Mouse (Mus musculus): Measurements from ENCODE around the gene Ldha.
"Not testable (repeated sequence)": the region's sequence is repeated elsewhere in the genome, so short reads cannot be mapped to it uniquely, and the experiment has no call there.

Ldha gene

DNA sequence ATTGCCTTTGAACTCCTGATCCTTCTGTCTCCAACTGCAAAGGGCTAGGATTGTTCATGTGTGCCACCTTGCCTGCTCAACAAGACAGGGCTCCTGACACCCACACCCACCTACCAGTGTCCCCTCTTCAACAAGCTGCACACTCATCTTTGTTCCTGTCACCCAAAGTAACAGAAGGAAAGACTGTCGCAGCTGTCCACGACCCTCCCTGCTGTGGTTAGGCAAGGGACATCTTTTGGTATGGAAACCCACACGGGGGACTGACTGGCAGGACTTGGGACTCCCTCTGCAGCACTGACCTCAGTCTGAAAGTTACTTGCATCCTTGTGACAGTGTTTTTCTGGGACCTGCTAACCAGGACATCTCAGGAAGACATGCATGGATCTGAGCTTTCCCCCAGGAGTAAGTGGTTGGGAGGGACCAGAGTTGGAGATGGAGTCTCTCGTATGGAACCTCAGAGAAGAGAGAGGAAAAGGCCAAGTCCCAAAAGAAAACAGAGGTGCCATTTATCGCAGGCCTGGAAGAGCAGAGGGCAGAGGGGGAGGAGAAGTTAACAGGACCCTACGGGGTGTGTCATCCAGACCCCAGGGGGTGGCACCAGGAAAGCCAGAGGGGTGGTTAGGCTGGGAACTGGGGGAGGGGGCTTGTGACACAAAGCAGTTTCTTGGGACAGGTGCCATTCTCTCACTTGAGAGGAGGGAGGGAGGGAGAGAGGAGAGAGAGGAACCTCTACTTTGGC lies at the start of gene Ldha:
Gene Ldha, plus strand, starts transcription at position 689 of the 739 bp plus-strand sequence.
- no peak for DNase-seq (ENCODE audit: low read depth, low spot score)

DNA sequence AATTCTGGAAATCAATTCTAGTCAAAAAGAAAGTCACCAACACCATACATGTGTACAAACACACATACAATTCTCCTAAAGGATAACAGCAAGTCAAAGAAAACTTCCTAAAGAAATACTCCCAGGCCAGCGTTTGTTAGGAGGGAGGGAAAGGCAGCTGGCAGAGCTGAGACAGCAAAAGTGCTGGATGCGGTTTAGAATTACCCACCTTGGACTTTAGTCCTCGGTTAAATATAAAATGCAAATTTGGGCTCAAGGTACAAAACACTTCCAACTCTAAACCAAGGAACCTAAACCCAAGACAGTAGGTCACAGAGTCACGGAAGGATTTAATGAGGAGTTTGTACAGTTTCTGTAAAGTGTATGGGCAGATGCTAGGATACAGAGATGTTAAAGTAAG lies 47.4 kb upstream of the Ldha start:
- no peak for DNase-seq (ENCODE audit: low read depth, low spot score)

DNA sequence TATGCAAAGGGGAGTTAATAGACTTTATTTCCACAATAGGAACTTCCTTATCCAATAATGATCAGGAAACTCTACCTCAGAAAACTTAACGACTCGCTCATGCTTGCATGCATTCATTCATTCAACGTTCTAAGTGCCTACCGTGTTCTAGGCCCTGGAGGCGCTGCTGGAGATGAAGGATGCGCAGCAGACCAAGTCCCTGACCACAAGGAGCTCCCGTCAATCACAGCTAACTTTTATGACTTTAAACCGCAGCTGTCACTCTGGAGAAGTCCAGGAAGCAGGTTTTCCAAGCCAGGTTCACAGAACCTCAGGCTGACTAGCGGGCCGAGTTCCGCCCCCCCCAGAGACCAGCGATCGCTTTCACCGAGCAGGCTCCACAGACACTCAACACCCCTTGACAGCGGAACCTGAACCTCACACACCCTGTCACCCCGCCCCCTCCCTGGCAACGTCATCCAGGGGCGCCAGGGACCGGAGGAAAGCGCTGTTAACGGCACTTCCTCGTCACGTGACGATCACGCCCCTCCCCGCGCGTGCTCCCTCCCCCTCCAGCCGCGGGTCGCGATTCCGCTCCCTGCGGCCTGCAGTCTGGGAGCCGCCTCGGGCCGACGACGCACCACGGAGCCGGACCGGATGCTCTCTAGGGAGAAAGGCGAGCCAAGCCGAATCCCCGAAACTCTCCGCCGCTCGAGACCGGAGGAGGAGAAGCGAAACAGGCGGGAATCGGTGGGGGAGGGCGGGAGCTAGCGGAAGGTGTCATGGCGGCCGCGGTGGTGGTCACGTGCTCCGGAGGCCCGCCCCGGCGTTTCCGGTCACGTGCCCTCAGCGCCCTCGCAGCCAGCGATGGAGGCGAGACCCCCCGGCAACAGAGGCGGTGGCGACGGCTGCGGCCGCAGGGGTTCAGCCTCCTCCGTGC lies 45.7 kb upstream of the Ldha start, which contains the start of the genes Hps5 and Gtf2h1:
Gene Hps5, minus strand, starts transcription at position 778 of the 919 bp plus-strand sequence.
Gene Gtf2h1, plus strand, starts transcription at position 817 of the 919 bp plus-strand sequence.
- peak; percentile 92 for DNase-seq (ENCODE audit: low read depth, low spot score)

DNA sequence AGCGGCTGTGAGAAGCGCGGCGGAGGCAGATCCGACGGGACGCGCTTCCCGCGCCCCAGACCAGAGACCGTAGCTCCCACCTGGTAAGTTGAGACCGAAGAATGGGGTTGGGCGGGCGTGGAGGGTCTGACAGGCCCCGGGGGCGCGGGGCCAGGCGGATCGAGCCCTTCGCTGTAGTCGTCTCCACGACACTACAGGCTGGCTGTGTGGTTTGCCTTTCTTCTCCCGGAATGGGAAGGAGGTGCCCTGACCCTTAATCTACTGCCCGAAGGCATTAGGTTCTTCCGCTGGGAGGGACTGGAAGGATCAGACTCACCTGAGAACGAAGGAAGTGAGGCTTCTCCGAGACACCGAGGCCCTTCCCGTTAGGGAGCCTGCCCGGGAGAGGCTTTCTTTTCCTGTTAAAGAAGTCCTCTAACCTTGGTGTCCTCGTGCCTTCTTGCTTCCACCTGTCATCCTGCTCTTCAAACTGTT lies 45.0 kb upstream of the Ldha start:
- DNase-seq (ENCODE audit: low read depth, low spot score): no peak

DNA sequence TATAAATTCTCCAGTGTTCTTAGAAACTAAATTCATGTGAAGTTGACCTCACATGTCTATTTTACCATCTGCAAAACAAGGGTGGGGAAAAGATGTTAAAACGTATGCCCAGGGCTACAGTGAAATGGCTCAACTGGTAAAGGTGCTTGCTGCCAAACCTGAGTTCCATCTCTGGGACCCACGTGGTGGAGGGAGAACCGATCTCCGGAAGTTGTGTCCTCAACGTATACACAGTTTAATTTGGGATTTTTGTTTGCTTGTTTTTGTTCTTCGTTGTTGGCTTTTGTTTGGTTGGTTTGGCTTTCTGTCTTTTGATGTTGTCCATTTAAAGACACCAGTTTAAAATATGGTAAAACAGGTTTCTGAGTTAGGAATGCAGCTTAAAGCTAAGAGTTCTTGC lies 44.5 kb upstream of the Ldha start:
- no peak for DNase-seq (ENCODE audit: low read depth, low spot score)

DNA sequence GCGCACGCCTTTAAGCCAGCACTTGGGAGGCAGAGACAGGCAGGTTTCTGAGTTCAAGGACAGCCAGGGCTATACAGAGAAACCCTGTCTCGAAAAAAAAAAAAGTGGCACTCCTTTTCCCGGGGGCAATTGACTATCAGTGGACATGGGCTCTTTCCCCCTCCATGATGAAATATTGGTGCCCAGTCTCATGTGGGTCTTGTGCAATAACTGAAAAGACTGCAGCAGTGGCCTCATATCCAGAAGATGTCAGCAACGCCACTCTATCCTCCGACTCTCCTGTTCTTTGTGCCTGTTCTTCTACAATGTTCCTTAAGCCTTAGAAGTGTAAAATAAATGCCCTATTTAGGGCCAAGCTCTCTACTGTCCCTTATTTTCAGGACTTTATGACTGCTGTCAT lies 30.9 kb upstream of the Ldha start:
- DNase-seq (ENCODE audit: low read depth, low spot score): no peak

DNA sequence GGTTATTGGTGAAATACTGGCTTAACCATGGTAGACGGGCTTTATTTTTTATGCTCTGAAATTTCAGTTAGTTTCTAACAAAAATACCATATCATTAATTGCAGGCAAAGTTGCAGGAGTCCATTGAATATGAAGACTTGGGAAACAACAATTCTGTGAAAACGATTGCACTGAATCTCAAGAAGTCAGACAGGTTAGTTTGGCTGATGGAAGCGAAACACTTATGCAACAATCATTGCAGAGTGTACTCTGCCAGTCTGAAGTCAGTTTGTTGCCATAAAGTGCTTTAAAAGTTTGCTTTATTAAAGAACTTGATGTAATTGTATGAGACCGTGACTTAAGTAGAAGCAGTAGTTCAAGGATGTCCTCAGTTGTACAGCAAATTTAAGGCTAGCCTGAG lies 27.3 kb upstream of the Ldha start:
- no peak for DNase-seq (ENCODE audit: low read depth, low spot score)

DNA sequence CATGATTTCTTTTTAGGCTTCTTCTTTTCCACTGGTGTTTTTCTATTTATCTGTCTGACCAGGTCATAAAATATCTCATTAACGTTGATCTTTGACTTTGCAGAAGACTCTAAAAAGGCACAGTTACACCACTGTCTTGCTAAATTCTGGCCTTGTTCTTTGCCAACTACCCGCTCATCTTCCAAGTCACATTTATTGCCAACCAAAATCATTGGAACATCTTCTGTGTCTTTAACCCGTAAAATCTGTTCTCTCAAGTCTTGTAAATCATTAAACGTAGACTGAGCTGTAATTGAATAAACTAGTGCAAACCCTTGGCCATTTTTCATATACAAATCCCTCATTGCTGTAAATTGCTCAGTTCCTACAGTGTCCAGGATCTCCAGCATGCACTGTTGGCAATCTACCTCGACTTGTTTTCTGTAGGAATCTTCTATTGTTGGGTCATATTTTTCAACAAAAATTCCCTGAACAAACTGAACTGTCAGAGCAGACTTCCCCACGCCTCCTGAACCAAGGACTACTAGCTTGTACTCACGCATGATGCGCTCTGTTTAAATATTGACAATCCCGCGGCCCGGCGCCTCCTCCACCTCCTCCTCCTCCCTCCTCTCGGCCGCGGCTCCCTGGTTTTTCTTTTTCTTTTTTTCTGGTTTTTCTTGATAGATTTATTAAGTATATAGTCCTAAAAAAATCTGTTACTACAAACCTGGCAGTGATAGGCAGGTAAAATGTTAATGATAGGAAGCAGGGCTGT lies 20.2 kb upstream of the Ldha start:
- not testable (repeated sequence) for DNase-seq (ENCODE audit: low read depth, low spot score)

DNA sequence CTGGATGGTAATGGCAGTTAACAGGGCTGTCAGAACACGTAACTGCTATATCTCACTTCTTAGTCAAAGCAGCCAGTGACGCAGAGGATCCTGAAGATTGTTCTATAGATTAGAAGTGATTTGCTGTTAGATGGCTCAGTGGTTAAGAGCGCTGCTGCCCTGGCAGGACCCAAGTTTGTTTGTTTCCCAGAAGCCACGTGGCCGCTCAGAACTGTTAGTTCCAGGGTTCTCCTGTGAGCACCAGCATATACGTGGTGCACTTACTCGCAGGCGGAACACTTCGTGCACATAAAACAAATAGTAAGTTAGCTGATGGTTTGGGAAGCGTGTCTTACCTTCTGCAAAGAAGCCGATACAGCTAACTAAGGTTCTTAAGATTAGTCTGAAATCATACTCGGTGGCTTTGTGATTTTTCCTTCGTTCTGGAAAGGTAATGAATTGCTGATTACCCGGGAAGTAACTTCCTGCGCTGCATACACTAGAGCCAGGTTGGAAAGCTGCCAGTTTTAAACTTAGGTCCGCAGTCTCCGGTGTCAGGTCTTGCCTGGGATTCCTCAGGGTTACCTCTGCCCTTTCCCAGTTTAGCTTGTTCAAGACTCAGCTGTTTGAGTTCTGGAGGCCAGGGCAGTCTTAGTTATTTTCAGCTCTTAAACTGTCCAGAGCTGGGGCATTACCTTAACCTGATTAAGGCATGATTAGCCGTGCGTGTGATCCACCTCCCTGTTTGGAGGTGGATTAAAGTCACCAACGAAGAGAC lies 14.1 kb upstream of the Ldha start:
- DNase-seq (ENCODE audit: low read depth, low spot score): no peak

DNA sequence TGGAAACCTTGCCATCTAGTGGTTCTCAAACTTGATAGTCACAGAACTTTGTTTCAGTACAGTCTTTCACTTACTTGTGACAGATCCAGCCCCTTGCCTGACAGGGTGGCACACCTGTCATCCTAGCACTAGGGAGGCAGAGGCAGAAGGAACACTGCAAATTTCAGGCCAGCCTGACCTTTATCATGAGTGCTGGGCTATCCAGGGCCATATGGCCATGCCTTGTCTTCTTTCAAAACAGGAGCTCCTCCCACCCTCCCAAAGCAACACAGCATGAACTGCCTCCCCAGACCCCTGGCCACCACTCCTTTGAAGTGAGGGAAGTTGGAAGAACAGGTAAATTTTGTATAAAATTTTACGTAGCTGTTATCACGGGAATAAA lies 13.5 kb upstream of the Ldha start:
- DNase-seq (ENCODE audit: low read depth, low spot score): no peak

DNA sequence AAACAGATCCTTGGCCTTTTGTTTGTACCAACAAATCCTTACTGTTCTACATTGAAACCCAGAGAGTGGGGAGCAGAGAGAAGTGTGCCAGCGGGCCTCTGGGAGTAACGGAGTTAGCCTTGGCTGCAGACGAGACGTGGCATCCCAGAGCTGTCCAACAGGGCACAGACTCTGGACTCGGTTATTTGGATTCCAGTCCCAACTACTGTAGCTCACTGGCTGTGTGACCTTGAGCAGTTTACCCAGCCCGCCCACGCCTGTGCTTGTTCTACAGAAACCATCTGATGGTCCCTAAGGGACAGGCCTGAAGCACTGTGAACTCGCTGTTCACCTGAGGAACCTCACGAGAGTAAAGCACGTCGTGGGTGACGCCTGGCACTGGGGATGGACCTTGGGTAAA lies 11.4 kb upstream of the Ldha start:
- DNase-seq (ENCODE audit: low read depth, low spot score): no peak

DNA sequence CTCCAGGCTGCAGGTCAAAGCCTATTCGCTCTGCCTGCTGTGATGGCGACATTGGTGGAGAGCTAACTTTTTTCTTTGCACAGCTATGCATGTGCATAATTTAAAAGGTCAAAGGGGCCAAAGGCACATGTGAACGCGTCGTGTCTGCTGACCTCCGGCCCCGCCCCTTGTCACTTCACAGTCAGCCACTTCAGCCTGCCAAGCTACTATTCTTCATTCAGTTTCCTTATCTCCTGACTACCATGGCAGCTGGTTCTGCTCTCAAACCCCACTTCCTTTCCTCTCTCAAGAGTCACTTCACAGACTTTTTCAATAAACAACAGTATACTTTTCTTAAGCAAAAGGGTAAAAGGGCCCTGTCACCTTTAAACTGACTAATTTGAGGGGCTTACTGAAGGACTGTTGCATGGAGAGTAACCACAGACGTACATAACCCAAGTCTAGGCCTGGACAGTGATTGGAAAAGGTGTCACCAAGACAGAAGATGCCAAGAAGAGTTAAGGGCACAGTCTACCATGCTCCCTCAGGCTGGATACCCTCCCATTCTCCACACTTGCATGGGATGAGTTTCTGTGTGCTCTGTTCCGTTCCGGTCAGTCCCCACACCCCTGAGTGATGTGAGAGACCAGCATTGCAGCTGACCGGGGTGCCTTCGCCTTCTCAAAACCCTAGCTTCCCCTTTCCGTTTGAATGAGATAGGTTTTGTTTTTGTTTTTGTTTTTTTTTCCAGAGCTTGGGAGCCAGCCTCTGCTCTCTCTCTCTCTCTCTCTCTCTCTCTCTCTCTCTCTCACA lies 10.3 kb upstream of the Ldha start:
- DNase-seq (ENCODE audit: low read depth, low spot score): no peak

DNA sequence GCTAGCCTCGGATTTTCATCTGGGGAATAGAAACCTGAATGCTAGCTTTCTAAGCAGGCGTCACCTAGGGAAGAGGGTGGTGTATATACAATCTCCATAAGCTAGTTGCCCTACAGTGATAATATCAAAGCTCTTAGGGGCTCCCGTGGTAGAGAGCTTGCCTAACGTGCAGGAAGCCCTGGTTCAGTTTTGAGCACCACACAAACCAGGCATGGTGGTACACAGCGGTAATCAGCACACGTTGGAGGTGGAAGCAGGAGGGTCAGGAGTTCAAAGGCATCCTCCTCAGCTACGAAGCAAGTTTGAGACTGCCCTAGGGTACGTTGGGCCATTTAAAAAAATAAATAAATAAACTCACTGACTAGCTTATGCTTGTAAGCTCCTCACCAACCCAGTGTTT lies 9.6 kb upstream of the Ldha start:
- DNase-seq (ENCODE audit: low read depth, low spot score): no peak

DNA sequence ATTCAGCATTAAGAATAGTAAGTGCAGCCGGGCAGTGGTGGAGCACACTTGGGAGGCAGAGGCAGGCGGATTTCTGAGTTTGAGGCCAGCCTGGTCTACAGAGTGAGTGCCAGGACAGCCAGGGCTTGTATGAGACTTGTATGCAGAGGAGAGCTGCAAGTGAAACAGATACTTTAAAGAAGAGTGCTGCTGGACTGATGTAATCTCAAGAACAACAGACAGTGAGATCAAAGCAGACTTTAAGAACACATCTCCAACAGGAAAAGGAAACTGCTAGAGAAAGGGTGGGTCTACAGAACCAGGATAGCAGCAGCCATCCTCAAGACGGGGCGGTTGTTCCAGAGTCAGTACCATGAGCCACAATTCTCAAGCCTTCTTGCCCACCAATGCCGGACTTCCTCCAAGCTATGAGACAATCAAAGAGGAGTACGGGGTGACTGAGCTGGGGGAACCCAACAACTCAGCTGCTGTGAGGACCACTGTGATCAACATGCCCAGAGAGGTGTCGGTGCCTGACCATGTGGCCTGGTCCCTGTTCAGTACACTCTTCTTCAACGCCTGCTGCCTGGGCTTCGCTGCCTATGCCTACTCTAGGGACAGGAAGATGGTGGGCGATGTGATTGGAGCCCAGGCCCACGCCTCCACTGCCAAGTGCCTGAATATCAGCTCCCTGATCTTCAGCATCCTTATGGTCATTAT lies 9.0 kb upstream of the Ldha start:
- not testable (repeated sequence) for DNase-seq (ENCODE audit: low read depth, low spot score)

DNA sequence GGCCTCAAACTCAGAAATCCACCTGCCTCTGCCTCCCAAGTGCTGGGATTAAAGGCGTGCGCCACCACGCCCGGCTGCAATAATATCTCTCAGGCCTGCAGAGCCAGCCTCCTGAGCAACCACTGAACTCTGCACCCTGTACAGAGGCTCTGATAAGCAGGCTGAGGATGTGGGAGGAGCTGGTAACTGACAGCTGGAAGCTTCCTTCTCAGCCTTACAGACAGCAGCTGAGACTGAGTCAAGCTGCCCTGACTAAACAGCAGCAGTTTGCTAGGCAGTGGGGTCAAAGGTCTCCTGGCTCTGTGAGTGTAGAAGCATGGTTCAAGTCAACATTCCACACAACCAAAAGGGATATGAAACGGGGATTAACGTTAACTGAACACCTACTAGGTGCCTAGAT lies 8.0 kb upstream of the Ldha start:
- no peak for DNase-seq (ENCODE audit: low read depth, low spot score)

DNA sequence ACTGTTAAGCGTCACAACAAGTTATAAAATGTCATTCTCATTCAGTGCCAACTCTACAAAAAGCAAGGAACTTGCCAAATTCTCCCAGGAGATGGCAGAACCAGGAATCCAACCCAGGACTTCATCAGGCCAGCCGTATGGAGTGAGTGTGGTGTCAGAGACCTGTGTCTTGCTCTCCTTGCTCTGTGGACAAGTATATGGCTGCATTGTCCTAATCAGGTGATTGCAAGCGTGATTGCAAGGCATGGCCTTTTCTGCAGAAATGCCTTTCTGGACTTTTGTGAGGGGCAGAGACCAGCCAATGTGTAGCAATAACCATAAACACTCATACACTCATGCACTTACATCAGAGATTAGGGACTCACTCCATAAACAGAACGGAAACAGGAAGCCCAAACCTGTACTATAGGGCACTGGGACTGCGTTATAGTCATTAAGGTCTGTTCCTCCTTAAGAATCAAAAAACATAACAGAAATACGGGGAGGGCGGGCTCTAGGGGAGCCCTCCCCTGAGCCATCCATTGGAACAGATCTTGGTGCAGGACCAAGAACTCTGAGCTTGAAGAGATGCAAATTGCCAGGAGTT lies 7.5 kb upstream of the Ldha start:
- DNase-seq (ENCODE audit: low read depth, low spot score): no peak

DNA sequence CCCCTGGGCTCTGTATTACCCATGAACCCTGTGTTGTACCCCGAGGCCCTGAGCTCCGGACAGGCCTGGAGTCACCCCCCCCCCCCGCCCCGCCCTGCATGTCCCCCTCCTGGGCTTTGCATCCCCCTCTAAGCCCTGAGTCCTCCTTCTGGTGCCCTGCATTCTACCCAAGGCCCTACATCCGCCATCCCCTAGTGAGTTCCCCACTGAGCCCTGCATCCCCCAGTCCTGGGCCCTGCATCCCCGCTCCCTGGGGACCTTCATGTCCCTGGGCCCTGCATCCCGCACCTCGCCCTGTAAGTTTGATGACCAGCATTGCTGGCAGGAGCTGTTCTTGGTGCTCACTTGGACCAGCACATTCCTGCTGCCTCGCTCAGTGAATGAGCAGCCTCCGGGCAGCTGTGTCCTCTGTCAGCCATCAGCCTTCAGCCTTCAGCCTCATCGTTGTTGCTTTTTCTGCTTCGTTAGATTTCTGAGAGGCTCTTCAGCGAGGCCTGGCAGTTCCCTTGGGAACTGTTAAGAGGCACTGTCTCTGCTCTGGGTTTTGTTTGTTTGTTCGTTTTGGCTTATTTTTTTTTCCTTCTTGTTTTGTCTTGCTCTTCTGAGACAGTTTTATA lies 6.2 kb upstream of the Ldha start:
- no peak for DNase-seq (ENCODE audit: low read depth, low spot score)

DNA sequence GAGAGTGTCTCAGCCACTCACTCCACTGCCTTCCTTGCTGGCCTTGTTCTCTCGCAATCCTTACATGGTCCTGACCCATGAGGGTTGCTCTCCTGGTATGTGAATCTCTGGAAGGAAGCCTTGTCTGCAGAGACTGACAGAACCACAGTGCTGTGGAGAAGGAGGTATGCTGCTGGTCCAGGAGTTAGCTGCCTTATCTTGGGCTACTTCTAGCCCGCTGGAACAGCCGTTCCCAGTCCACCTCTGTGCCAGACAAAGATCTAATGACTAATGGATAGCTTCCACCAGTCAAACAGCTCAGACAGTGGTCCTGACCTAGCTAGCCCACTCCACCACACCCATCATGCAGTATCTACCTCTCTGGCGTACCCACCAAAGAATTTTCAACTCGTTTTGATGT lies 4.9 kb upstream of the Ldha start:
- no peak for DNase-seq (ENCODE audit: low read depth, low spot score)

DNA sequence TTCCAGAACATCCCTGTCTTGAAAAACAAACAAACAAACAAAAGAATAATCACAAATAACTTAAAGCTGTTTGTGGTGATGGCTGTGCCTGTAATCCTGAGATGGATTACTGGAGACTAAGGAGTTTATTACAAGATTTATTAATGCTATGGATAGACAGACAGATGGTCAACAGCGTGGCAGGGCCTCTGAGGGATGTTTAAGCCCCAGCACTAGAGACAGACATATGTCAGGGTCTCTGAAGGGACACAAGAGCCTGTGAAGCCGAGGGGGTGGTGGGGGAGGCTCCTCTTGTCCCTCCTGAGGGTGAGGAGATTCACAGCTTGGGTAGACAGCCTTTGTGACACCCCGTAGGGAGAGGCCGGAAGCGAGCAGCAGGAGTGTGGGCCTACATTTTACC lies 4.2 kb upstream of the Ldha start:
- DNase-seq (ENCODE audit: low read depth, low spot score): no peak
